Mouse (Mus musculus): ENCODE data around the gene Prss53. TPM values are rescaled to one million over a fixed set of nuclear protein-coding genes. Genes with fewer than 3 reads are reported as not detected.
A peak's percentile ranks its signal among the peaks of the same experiment; 100 is the strongest.

The Prss53 gene
- 0.55 and 1.0 TPM in 2 replicates for total RNA-seq (2014; rRNA removed)
- polyA plus RNA-seq (2015; fragmentation: Nextera tagmentation; extraction: Ambion mirVana) = 0.77 and 0.82 TPM in 2 replicates

DNA sequence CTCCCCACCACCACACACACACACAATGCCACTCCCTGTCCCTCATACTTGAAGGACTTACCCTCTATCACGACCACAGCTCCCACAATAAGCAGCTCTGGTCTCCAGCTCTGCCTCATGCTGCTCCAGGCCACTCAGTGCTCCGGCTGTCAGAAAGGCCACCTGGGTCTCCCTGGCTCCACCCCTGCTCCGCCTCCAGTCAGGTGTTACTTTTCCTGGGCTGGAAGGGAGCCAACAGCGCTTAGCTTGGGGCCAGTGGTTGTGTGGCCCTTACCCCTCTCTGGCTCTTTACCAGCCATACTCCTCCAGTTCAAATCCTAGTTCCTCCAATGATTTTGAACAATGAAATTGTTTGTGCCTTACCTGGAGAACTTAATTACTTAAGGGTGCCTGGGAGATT lies at the start of gene Prss53:
Gene Prss53 (minus strand): TSS at position 173 of the 400 bp plus-strand sequence.
- Histone ChIP-seq H3K9ac (replicated peaks; ENCODE audit: low read length, poor library complexity, severe bottlenecking) (no peak within 1 kb of the TSS), H3K4me3 (ENCODE audit: low read depth, low read length) (no peak within 1 kb of the TSS), H3K9me3 (ENCODE audit: low read length) (no peaks in the 10 kb centered on the region), H3K4me1 (ENCODE audit: insufficient read depth, low read length) (no peaks in the 10 kb centered on the region), H3K27ac (ENCODE audit: low read depth, low read length) (no peak within 1 kb of the TSS), H3K27me3 (ENCODE audit: insufficient read depth, low read length) (no peaks in the 10 kb centered on the region), H3K4me2 (ENCODE audit: low read depth, low read length, poor library complexity, severe bottlenecking) (no peak within 1 kb of the TSS), H3K36me3 (ENCODE audit: insufficient read depth, low read length) (peaks cover 63% of the 10 kb centered on the region)
- 26% methylated on average over 4 of the region's 4 CpGs for WGBS
- no peak for ATAC-seq (ENCODE audit: low FRiP score)
- no peak for TF ChIP-seq CTCF (IDR thresholded peaks at IDR 0.05)
- no peak for DNase-seq (ENCODE audit: low spot score)

DNA sequence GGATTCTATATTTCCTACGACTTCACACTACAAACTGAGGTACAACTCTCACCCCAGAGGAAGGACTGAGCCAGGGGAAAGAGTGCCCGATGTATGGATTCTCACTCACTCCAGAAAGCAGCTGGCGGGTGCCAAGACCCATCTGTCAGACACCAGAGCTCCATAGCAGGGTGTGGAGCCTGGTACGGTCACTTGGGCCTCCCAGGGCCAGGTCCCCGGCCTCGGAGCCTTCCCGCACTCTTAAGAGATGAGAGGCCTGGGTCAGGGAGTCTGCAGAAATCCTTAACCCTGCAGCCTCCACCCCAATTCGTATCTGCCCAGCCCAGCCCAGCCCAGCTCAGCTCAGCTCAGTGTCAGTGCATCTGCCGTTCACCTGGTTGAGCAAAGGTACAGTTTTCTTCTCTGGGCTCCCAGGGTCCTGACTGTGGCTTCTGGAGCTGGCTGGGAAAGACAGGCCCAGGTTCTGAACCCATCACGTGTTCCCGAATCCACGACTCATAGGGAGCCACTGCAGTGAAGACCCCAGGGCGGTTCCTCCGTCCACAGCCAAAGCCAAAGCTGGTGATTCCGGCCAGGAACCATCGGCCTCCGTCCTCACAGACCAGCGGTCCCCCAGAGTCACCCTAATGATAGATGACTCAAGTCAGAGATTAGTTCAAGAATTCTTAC lies 45.6 kb upstream of the Prss53 start:
- ATAC-seq (ENCODE audit: low FRiP score) (peak; percentile 5; the same call in 1 of the 2 replicates), DNase-seq (ENCODE audit: low spot score) (no peak)
- H3K9me3 ChIP-seq (ENCODE audit: low read length) = no peaks in the 10 kb centered on the region
- H3K4me3 ChIP-seq (ENCODE audit: low read depth, low read length) = peak overlapping the region; percentile 69
- TF ChIP-seq CTCF (IDR thresholded peaks at IDR 0.05) = no peak
- H3K4me2 ChIP-seq (ENCODE audit: low read depth, low read length, poor library complexity, severe bottlenecking) = peak overlapping the region; percentile 55
- H3K27ac ChIP-seq (ENCODE audit: low read depth, low read length) = peak overlapping the region; percentile 85
- 55% methylated on average over 18 of the region's 18 CpGs for WGBS
- peak overlapping the region; percentile 83 for H3K9ac ChIP-seq (replicated peaks; ENCODE audit: low read length, poor library complexity, severe bottlenecking)
- peaks cover 5% of the 10 kb centered on the region; the same call in 1 of the 2 replicates for H3K4me1 ChIP-seq (ENCODE audit: insufficient read depth, low read length)
- no peaks in the 10 kb centered on the region for H3K36me3 ChIP-seq (ENCODE audit: insufficient read depth, low read length)
- no peaks in the 10 kb centered on the region for H3K27me3 ChIP-seq (ENCODE audit: insufficient read depth, low read length)

DNA sequence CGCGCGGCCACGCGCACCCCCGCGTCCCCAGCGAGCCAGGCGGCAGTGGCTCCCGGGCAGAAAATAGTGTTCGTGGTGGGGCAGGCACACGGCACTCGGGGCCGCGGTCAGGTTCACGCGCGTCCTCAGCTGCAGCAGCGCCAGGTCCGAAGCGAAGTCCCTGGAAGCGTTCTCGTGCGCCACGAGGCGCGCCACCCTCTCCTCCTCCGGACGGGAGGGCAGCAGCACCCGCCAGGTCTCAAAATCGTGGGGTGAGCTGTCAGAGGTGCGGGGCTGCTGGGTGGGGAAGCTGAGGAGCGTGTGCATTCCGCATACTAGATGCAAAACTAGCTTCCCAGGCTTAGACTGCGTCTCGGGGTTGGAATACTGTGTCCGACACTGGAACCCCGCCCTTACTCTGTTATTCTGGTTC lies 45.0 kb upstream of the Prss53 start:
- peak; percentile 33 for DNase-seq (ENCODE audit: low spot score)
- ATAC-seq (ENCODE audit: low FRiP score) = peak; percentile 41
- Histone ChIP-seq H3K9me3 (ENCODE audit: low read length) (no peaks in the 10 kb centered on the region), H3K9ac (replicated peaks; ENCODE audit: low read length, poor library complexity, severe bottlenecking) (peak overlapping the region; percentile 83), H3K4me1 (ENCODE audit: insufficient read depth, low read length) (peaks cover 5% of the 10 kb centered on the region; the same call in 1 of the 2 replicates), H3K27ac (ENCODE audit: low read depth, low read length) (peak overlapping the region; percentile 85), H3K36me3 (ENCODE audit: insufficient read depth, low read length) (no peaks in the 10 kb centered on the region), H3K27me3 (ENCODE audit: insufficient read depth, low read length) (no peaks in the 10 kb centered on the region), H3K4me2 (ENCODE audit: low read depth, low read length, poor library complexity, severe bottlenecking) (peak overlapping the region; percentile 55), H3K4me3 (ENCODE audit: low read depth, low read length) (peak overlapping the region; percentile 69)
- WGBS = under 1% methylated on average over 33 of the region's 38 CpGs
- no peak for TF ChIP-seq CTCF (IDR thresholded peaks at IDR 0.05)

DNA sequence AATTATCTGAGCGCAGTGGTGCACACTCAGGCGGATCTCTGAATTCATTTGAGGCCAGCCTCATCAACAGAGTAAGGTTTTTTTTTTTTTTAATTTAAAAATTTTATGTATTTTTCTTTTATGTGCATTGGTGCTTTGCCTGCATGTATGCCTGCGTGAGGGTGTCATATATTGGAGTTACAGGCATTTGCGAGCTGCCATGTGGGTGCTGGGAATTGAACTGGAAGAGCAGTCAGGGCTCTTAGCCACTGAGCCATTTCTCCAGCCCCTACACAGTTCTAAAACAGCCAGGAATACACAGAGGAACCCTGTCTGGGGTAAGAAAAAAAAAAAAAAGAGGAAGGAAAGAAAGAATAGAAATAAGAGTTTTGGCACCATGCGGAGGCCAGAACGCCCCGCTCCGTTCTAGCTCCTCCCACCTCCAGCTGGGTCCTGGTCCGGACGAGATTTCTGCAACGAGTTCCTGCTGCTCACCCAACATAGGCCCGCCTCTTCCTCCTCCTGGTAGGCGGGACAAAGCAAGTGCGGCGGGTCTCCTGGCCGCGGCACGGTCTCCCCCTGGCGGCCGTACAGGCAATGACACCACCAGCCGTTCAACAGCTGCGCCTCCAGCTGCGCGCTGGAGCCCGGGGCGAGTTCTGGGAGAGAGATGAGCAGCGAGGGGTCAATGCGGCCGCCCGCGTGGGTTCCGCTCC lies 44.4 kb upstream of the Prss53 start:
- peak overlapping the region; percentile 83 for H3K9ac ChIP-seq (replicated peaks; ENCODE audit: low read length, poor library complexity, severe bottlenecking)
- WGBS = 6% methylated on average over 32 of the region's 32 CpGs
- ATAC-seq (ENCODE audit: low FRiP score) (peak; percentile 94), DNase-seq (ENCODE audit: low spot score) (peak; percentile 95)
- H3K27me3 ChIP-seq (ENCODE audit: insufficient read depth, low read length) = 0 out of 2 replicates have a peak, but pooled peaks cover 1% of the 10 kb centered on the region
- peaks cover 5% of the 10 kb centered on the region; the same call in 1 of the 2 replicates for H3K4me1 ChIP-seq (ENCODE audit: insufficient read depth, low read length)
- H3K36me3 ChIP-seq (ENCODE audit: insufficient read depth, low read length) = no peaks in the 10 kb centered on the region
- H3K4me2 ChIP-seq (ENCODE audit: low read depth, low read length, poor library complexity, severe bottlenecking) = peak overlapping the region; percentile 55
- no peaks in the 10 kb centered on the region for H3K9me3 ChIP-seq (ENCODE audit: low read length)
- H3K4me3 ChIP-seq (ENCODE audit: low read depth, low read length) = peak overlapping the region; percentile 69
- peak; percentile 99 for TF ChIP-seq CTCF (IDR thresholded peaks at IDR 0.05)
- H3K27ac ChIP-seq (ENCODE audit: low read depth, low read length) = peak overlapping the region; percentile 85

DNA sequence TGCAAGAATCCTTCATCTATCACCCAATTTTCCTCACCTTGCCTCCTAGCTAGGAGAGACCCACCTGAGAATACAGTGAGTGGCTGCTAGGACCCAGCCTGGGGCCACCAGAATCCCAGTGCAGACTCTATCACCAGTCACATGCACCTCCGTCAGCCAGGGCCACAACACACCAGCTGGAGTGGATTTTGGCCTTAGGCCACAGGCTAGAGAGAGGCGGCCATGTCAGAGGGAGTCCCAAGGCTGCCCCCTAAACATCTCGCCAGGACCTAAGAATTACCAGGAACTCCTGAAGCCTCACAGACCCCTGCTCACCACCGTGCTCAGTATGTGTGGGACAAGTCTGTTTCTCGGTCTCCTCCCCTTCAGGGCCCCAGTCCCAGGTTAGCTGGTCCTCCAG lies 43.3 kb upstream of the Prss53 start:
- Histone ChIP-seq H3K27me3 (ENCODE audit: insufficient read depth, low read length) (peaks cover 8% of the 10 kb centered on the region; the same call in 1 of the 2 replicates), H3K4me2 (ENCODE audit: low read depth, low read length, poor library complexity, severe bottlenecking) (no peak overlapping the region), H3K4me3 (ENCODE audit: low read depth, low read length) (no peak overlapping the region), H3K36me3 (ENCODE audit: insufficient read depth, low read length) (no peaks in the 10 kb centered on the region), H3K9me3 (ENCODE audit: low read length) (no peaks in the 10 kb centered on the region), H3K27ac (ENCODE audit: low read depth, low read length) (no peak overlapping the region), H3K4me1 (ENCODE audit: insufficient read depth, low read length) (peaks cover 5% of the 10 kb centered on the region; the same call in 1 of the 2 replicates), H3K9ac (replicated peaks; ENCODE audit: low read length, poor library complexity, severe bottlenecking) (no peak overlapping the region)
- no peak for ATAC-seq (ENCODE audit: low FRiP score)
- DNase-seq (ENCODE audit: low spot score) = no peak
- WGBS = 82% methylated on average over 5 of the region's 5 CpGs
- TF ChIP-seq CTCF (IDR thresholded peaks at IDR 0.05) = no peak

Measured in midbrain, postnatal 0 days (tissue).